Comparison of ENCODE assay signal across 8 mouse cellular contexts in the genomic region with DNA sequence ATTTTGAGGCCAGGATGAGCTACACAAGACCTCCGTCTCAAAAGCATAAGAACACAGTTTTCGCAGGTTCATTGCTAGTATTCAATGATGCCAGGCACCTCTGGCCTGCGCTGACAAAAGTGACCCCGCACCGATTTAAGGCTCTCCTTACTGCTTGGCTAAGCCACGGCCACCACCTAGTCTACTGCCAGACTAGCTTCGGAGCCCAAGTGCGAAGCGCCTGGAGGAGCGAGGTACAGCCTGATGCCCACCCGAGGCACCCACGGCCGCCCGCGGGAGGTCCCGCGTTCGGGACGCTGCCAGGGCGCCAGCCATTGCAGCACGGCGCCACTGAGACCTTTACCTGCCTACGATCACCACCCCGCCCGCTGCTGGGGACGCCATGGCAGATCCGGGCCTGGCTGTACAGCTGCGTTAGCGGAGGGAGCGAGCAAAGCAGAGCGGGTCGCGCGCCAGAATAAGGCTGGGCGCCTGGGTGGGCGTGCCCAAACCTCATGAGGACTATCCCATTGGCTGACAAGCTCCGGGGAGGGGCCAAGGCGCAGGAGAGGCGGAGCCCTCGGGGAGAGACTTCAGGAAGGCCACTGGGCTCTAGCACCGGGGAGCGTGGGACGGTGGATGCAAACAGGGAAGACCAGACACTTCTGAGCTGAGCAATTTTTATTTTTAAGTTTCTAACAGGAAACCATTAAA. TPM values are rescaled to one million over a fixed set of nuclear protein-coding genes. Genes with fewer than 3 reads are reported as not detected.
DNase-seq lines count a peak whose midpoint lies in the region; ATAC-seq lines count a peak whose summit lies in the region.

Gene Cryl1, minus strand, starts transcription at position 465 of the 693 bp plus-strand sequence.

- peaks cover 8% of the 10 kb centered on the region; the same call in 1 of the 2 replicates for H3K27me3 ChIP-seq in hindbrain, embryonic 14.5 days (ENCODE audit: control insufficient read depth, insufficient read depth, low read length)

- peak within 1 kb of the TSS; percentile 55 for H3K9ac ChIP-seq in hindbrain, embryonic 14.5 days

- 0 out of 2 replicates have a peak, but pooled peaks cover 5% of the 10 kb centered on the region for H3K4me1 ChIP-seq in hindbrain, embryonic 14.5 days (replicated peaks; ENCODE audit: control insufficient read depth, insufficient read depth, low read length)

- no peaks in the 10 kb centered on the region for H3K36me3 ChIP-seq in hindbrain, embryonic 14.5 days (replicated peaks; ENCODE audit: control insufficient read depth, insufficient read depth)

- DNase-seq in R1 (ENCODE audit: low read depth, low spot score): peak; percentile 97
- DNase-seq in cerebellum, postnatal 25 days: peak; percentile 93 to 96
- peak; percentile 85 to 87 for DNase-seq in frontal cortex, postnatal 25 days (ENCODE audit: low spot score in 2 of 2)
- peak; percentile 91 for DNase-seq in hindbrain, embryonic 14.5 days (ENCODE audit: low spot score)
- peak; percentile 93 for DNase-seq in layer of hippocampus, postnatal 36 days
- DNase-seq in lung, postnatal 36 days: peak; percentile 99
- peak; percentile 97 for DNase-seq in retina, postnatal 1 day
- peak; percentile 96 to 99 for DNase-seq in urinary bladder, adult 18-20 months (ENCODE audit: low spot score in 2 of 2)

- peak; percentile 100 for ATAC-seq in hindbrain, embryonic 14.5 days (ENCODE audit: low FRiP score)

- no peaks in the 10 kb centered on the region for H3K9me3 ChIP-seq in hindbrain, embryonic 14.5 days (ENCODE audit: control insufficient read depth, low read length)

- 2% methylated on average over 43 of the region's 43 CpGs for WGBS in hindbrain, embryonic 14.5 days

- peak within 1 kb of the TSS; percentile 72 for H3K4me2 ChIP-seq in hindbrain, embryonic 14.5 days (replicated peaks)

- H3K27ac ChIP-seq in hindbrain, embryonic 14.5 days: no peak within 1 kb of the TSS

- peak within 1 kb of the TSS; percentile 51 for H3K4me3 ChIP-seq in hindbrain, embryonic 14.5 days (replicated peaks; ENCODE audit: low read length)

RNA-seq across cellular contexts. Expression of gene Cryl1, which starts in this region (rescaled TPM):
- polyA plus RNA-seq in hindbrain, embryonic 14.5 days (2014; fragmentation: Nextera tagmentation; extraction: Ambion mirVana): 10.3 and 13.5 TPM in 2 replicates
- total RNA-seq in layer of hippocampus, postnatal 36 days (2021): 10 to 100 TPM; 16.5 to 17.8 TPM
